ENCODE assay signal across 20 mouse cellular contexts in the genomic region with DNA sequence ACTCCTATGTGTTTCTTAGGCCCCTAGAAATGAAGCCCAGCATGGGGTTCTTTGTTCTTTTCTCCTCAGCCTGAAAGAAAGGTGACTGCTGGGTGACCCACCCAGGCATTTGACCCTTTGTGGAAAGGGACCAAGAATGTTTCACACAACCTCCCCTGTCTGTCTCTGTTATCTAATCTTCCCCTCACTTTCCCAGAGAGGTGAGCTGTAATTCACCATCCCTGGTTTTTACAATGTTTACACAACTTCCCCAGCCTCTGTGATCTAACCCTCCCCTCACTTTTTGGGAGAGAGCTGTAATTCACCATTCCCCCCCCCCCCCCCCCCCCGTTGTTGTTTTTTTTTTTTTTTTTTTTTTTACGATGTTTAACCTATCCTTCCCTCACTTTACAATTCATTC.
"Had no signal": no experiment of that assay in that cellular context is flagged by ENCODE, and none has a peak within 500 bp of the region (broad histone marks: within the 10 kb centered on the region; RNA-seq: fewer than 3 reads in every experiment).

No protein-coding gene starts in this region.

- H3K27me3 ChIP-seq: limb, embryonic 13.5 days; liver, embryonic 15.5 days; lung, embryonic 15.5 days; neural tube, embryonic 12.5 days; neural tube, embryonic 15.5 days; stomach, embryonic 15.5 days had no signal

- H3K36me3 ChIP-seq: limb, embryonic 10.5 days; limb, embryonic 13.5 days; liver, embryonic 12.5 days; liver, embryonic 15.5 days; lung, embryonic 15.5 days; neural tube, embryonic 12.5 days; neural tube, embryonic 15.5 days; stomach, embryonic 15.5 days had no signal

- ATAC-seq: liver, embryonic 12.5 days had no signal

- H3K27ac ChIP-seq: layer of hippocampus, adult 2 months; limb, embryonic 10.5 days; limb, embryonic 13.5 days; liver, embryonic 12.5 days; liver, embryonic 15.5 days; lung, embryonic 15.5 days; neural tube, embryonic 12.5 days; neural tube, embryonic 15.5 days; stomach, embryonic 15.5 days had no signal

- H3K9me3 ChIP-seq: limb, embryonic 10.5 days; limb, embryonic 13.5 days; liver, embryonic 12.5 days; liver, embryonic 15.5 days; lung, embryonic 15.5 days; neural tube, embryonic 12.5 days; neural tube, embryonic 15.5 days; stomach, embryonic 15.5 days had no signal

- H3K4me1 ChIP-seq: neural tube, embryonic 12.5 days; neural tube, embryonic 15.5 days had no signal

- DNase-seq: kidney, adult 9 months; kidney, postnatal 14 days; layer of hippocampus, adult 9-11 months; liver; lung, adult 18-20 months; lung, postnatal 10 days; midbrain, embryonic 14.5 days; right cerebral cortex, adult 18-20 months; right cerebral cortex, postnatal 14 days; thymus, postnatal 36 days had no signal

- H3K9ac ChIP-seq: limb, embryonic 13.5 days; liver, embryonic 12.5 days; liver, embryonic 15.5 days; lung, embryonic 15.5 days; neural tube, embryonic 12.5 days; neural tube, embryonic 15.5 days; stomach, embryonic 15.5 days had no signal

- H3K4me3 ChIP-seq: layer of hippocampus, adult 2 months; limb, embryonic 10.5 days; limb, embryonic 13.5 days; liver, embryonic 12.5 days; liver, embryonic 15.5 days; lung, embryonic 15.5 days; neural tube, embryonic 12.5 days; neural tube, embryonic 15.5 days; stomach, embryonic 15.5 days had no signal

- H3K4me2 ChIP-seq: limb, embryonic 13.5 days; liver, embryonic 15.5 days; lung, embryonic 15.5 days; midbrain, embryonic 11.5 days; neural tube, embryonic 12.5 days; neural tube, embryonic 15.5 days; stomach, embryonic 15.5 days had no signal
